Mouse (Mus musculus): ENCODE measurements at regions not wholly inside any gene's neighbourhood (a gene's known extent, or its start where the extent isn't known, plus 50 kb on each side); places are given as distances from the start of the nearest gene placed in this dataset.

GRCm38 (mm10) chr10:126815730-126816129, 85.4 kb downstream of the Atp23 start:
- DNase-seq (ENCODE audit: low spot score) = no peak

GRCm38 (mm10) chr10:126814968-126815367, 86.2 kb downstream of the Atp23 start:
- DNase-seq (ENCODE audit: low spot score) = no peak

GRCm38 (mm10) chr10:126813051-126813593, 88.0 kb downstream of the Atp23 start:
- DNase-seq (ENCODE audit: low spot score) = no peak

GRCm38 (mm10) chr10:126812243-126812755, 88.9 kb downstream of the Atp23 start:
- no peak for DNase-seq (ENCODE audit: low spot score)

- DNase-seq (ENCODE audit: low spot score) = no peak
Measured at GRCm38 (mm10) chr10:126810346-126811095, 90.6 kb downstream of the Atp23 start.

GRCm38 (mm10) chr10:126809587-126809986, 91.6 kb downstream of the Atp23 start:
- no peak for DNase-seq (ENCODE audit: low spot score)

GRCm38 (mm10) chr10:126806881-126807280, 94.3 kb downstream of the Atp23 start:
- no peak for DNase-seq (ENCODE audit: low spot score)

DNA sequence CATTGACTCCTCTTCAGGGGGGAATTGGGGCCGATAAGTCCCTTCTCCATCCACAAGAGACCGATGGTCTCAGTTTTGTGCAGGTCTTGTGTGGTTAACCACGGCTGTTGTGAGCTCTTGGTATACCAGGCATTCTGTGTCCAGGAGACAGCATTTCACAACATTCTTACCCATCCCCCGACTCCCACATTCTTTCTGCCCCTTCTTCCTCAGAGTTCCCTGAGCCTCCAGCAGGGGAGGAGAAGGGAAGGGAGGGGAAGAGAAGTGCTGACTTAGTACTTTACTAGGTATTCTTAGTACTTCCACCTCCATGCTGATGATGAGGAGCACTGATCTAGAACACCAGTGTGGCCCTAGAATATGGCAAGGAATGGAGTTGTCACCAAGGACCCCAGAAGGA, 98.4 kb downstream of the Atp23 start:
- no peak for DNase-seq (ENCODE audit: low spot score)

DNA sequence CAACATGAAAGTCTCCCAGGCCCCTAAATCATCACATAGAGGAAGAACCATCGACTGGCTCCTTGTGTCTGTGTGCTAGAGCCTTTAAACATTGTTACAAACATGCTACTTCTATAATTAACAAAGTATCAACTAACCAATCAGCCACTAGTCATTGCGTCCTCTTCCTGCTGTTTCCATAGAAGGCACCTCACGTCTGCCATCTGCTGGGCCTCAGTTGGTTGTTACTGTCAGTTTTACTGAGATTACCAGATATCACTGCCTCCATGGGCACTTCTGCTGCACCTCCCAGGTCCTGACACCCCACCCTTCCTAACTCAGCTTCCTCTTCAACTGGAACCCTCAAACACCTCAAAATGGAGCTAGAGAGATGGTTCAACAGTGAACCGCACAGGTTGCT, 101.8 kb downstream of the Atp23 start:
- no peak for DNase-seq (ENCODE audit: low spot score)

GRCm38 (mm10) chr10:126793136-126793535, 108.0 kb downstream of the Atp23 start:
- no peak for DNase-seq (ENCODE audit: low spot score)

- no peak for DNase-seq (ENCODE audit: low spot score)
Measured at GRCm38 (mm10) chr10:126792371-126792835, 108.8 kb downstream of the Atp23 start.

DNA sequence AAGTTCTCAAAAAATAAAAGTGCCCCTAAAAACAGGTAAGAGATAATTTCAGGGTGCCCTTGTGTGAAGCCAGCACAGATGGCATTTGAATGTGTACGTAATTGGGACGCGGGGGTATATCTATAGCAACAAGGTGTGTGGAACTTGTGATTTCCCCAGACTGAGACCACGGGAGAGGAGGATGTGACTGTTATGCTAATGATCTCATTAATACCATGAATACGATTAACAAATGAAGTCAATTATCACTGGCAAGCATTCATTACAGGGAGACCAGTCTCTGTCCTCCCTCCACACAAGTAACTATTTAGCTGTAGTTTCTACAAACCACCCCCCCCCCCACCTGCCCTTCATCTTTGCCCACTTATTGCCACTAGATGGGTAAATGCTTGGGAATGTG, 112.9 kb downstream of the Atp23 start:
- DNase-seq (ENCODE audit: low spot score) = no peak

- DNase-seq (ENCODE audit: low spot score) = no peak
Measured at GRCm38 (mm10) chr10:126783161-126783560, 118.0 kb downstream of the Atp23 start.

GRCm38 (mm10) chr10:126776603-126777002, 124.6 kb downstream of the Atp23 start:
- DNase-seq (ENCODE audit: low spot score) = no peak

DNA sequence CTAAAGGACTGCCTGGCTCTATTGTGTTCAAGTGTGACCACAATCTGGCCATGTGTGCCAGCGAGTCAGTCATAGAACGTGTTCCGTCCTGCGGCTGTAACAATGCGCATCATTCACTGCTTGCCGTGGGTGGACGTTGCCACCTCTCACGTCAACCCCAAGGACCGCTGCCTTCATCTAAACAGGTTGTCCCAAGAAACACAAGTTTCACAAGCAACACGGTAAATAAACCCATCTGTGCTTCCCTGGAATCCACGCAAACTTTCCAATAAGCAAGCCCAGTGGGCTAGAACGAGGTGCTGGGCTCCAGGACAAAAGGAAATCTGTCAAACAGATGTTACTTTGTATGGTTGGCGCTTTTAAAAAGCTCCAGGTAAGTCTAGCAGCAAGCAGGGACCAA, 125.2 kb downstream of the Atp23 start:
- DNase-seq (ENCODE audit: low spot score) = no peak

- DNase-seq (ENCODE audit: low spot score) = no peak
Measured at GRCm38 (mm10) chr10:126770446-126771020, 130.6 kb downstream of the Atp23 start.

DNA sequence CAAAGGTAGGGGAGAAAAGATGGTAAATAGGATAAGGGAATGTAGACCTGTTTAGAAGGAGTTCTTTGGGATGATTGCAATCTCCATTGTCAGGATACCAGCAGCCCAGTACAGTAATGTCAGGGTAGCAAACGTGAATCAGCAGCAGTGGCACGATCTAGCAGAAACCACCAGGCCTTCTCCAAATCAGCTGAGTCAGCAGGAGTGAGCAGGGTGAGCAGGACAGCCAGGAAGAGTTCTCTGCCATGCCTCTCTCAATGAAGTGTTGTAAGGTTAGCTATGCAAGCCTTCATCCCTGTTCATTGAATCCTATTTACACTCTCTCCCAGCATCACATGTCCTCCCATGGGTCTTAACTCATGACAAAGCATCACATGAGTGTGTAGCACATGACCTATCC, 135.5 kb downstream of the Atp23 start:
- DNase-seq (ENCODE audit: low spot score) = no peak

DNA sequence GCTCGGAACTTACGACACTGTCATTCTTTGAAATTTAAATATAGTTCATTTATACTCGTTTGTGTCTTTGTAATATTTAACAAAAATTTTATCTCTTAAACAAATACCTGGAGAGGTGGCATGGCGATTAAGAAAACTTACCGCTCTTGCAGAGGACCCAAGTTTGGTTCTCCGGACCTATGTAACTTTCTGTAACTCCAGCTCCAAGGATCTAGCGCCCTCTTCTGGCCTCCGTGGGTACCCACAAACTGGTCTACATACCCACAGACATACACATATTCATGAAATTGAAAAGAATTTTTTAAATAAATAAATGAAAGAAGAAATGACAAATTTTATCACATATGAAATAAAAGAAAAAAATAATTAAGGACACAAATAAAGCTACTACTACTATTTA, 136.4 kb downstream of the Atp23 start:
- no peak for DNase-seq (ENCODE audit: low spot score)

DNA sequence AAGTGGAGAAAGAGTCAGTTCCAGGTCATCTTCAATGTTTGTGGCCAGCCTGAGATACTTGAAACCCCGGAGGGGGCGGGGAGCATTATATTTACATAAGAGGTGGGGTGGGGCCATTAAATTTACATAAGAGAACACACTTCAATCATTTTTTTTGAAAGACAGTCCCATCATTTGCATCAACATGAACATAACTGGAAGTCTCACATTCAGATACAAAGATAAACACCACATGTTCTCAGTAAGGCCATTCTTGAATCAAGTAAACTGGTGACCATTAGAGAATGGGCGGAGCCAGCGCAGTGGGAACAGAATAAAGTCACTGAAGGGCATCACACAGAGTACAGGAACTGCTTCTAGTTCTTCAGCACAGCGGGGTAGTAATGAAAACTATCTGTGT, 137.2 kb downstream of the Atp23 start:
- no peak for DNase-seq (ENCODE audit: low spot score)

GRCm38 (mm10) chr10:126758682-126759081, 142.5 kb downstream of the Atp23 start:
- DNase-seq (ENCODE audit: low spot score) = no peak

DNA sequence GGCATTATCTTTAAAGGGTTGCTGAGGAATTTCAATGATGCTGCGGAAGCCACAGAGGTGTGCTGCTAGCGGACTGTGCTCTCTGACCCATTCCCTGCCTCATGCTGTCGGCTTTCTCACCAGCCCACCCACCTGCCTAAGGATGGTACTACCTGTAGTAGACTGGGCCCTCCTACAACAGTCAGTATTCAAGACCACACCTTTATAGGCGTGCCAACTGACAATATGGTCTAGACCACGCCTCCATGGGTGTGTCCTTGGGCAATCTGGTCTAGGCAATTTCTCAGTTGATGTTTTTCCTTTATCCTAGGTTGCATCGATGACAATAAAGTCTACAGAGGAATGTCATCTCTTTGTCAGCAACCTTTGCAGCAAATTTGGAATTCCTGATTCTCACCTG, 148.0 kb downstream of the Atp23 start:
- no peak for DNase-seq (ENCODE audit: low spot score)

GRCm38 (mm10) chr10:126752699-126753098, 148.5 kb downstream of the Atp23 start:
- DNase-seq (ENCODE audit: low spot score) = no peak
